Mouse (Mus musculus): ENCODE data around the gene Il27. TPM values are rescaled to one million over a fixed set of nuclear protein-coding genes. Genes with fewer than 3 reads are reported as not detected.
A peak's percentile ranks its signal among the peaks of the same experiment; 100 is the strongest.

Gene Il27
- polyA plus RNA-seq, 1 experiment: not detected

GRCm38 (mm10) chr7:126585717-126586116, 9.0 kb downstream of the Il27 start, which contains the start of gene Cln3:
Gene Cln3, minus strand, starts transcription at chr7:126585817.
- no peak for TF ChIP-seq POLR2A (IDR thresholded peaks at IDR 0.05; ENCODE audit: extremely low read depth, insufficient read depth, low read length)
- no peak for TF ChIP-seq CTCF (IDR thresholded peaks at IDR 0.05; ENCODE audit: extremely low read depth, insufficient read depth, low read length)
- Histone ChIP-seq H3K4me1 (ENCODE audit: control insufficient read depth, insufficient read depth, low read length) (no peaks in the 10 kb centered on the region), H3K4me3 (ENCODE audit: insufficient read depth, low read length) (no peak within 1 kb of the TSS)

GRCm38 (mm10) chr7:126584506-126584977, 10.2 kb downstream of the Il27 start, which contains the start of gene Apobr:
Gene Apobr, plus strand, starts transcription at chr7:126584942.
- TF ChIP-seq CTCF (IDR thresholded peaks at IDR 0.05; ENCODE audit: extremely low read depth, insufficient read depth, low read length) (no peak), POLR2A (IDR thresholded peaks at IDR 0.05; ENCODE audit: extremely low read depth, insufficient read depth, low read length) (no peak)
- H3K4me3 ChIP-seq (ENCODE audit: insufficient read depth, low read length): no peak within 1 kb of the TSS; the same call in 1 of the 2 replicates
- no peak within 1 kb of the TSS for H3K27ac ChIP-seq (ENCODE audit: insufficient read depth, low read length)
- H3K4me1 ChIP-seq (ENCODE audit: control insufficient read depth, insufficient read depth, low read length): no peaks in the 10 kb centered on the region

More at GRCm38 (mm10) chr7:126585717-126586116, 9.0 kb downstream of the Il27 start, which contains the start of gene Cln3:
- H3K27ac ChIP-seq (ENCODE audit: insufficient read depth, low read length): no peak within 1 kb of the TSS

DNA sequence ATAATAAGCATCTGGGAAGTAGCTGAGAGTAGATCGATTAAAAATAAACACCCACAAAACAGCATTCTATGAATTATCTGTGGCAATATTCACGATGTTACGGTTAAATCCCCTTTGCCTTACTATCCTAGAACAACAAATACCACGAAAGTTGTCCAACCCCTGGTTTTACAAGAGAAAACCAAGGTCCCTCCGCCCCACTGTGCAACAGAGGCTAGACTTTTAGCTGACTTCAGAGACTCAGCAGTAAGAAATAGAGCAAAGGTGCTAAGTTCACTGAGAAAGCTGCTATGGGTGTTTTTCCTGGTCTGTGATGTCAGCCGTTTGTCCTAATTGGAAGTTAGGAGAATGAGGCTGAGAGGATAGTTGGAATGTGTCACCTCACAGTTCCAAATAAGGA, 11.0 kb downstream of the Il27 start:
- TF ChIP-seq POLR2A (IDR thresholded peaks at IDR 0.05; ENCODE audit: extremely low read depth, insufficient read depth, low read length) (no peak), CTCF (IDR thresholded peaks at IDR 0.05; ENCODE audit: extremely low read depth, insufficient read depth, low read length) (no peak)
- Histone ChIP-seq H3K4me3 (ENCODE audit: insufficient read depth, low read length) (peak overlapping the region; percentile 42), H3K4me1 (ENCODE audit: control insufficient read depth, insufficient read depth, low read length) (no peaks in the 10 kb centered on the region), H3K27ac (ENCODE audit: insufficient read depth, low read length) (no peak overlapping the region)

GRCm38 (mm10) chr7:126583251-126583709, 11.5 kb downstream of the Il27 start:
- peak; percentile 27; the same call in 1 of the 2 replicates for TF ChIP-seq POLR2A (IDR thresholded peaks at IDR 0.05; ENCODE audit: extremely low read depth, insufficient read depth, low read length)
- no peak for TF ChIP-seq CTCF (IDR thresholded peaks at IDR 0.05; ENCODE audit: extremely low read depth, insufficient read depth, low read length)
- peak overlapping the region; percentile 7; the same call in 1 of the 2 replicates for H3K27ac ChIP-seq (ENCODE audit: insufficient read depth, low read length)
- H3K4me3 ChIP-seq (ENCODE audit: insufficient read depth, low read length): peak overlapping the region; percentile 42
- no peaks in the 10 kb centered on the region for H3K4me1 ChIP-seq (ENCODE audit: control insufficient read depth, insufficient read depth, low read length)

DNA sequence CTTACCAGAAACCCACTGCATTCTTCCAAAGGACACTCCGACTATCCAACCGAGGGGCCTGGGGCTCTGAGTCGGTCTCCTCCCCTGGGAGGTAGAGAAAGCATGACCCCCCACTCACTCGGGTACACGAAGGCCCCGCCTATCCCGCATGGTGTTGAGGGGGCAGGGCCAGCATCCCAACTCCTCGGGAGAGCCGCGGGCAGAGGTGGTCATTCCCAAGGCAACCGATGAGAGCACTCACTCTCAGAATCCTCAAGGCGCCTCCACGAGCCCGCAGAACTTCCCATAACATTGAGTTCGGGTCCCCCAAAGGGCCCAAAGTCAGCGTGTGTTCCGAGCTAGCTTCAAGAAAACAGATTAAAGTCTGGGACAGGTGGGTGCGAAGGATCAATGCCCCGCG, 12.0 kb downstream of the Il27 start:
- TF ChIP-seq CTCF (IDR thresholded peaks at IDR 0.05; ENCODE audit: extremely low read depth, insufficient read depth, low read length) (no peak), POLR2A (IDR thresholded peaks at IDR 0.05; ENCODE audit: extremely low read depth, insufficient read depth, low read length) (no peak)
- peak overlapping the region; percentile 42 for H3K4me3 ChIP-seq (ENCODE audit: insufficient read depth, low read length)
- no peaks in the 10 kb centered on the region for H3K4me1 ChIP-seq (ENCODE audit: control insufficient read depth, insufficient read depth, low read length)
- no peak overlapping the region for H3K27ac ChIP-seq (ENCODE audit: insufficient read depth, low read length)

DNA sequence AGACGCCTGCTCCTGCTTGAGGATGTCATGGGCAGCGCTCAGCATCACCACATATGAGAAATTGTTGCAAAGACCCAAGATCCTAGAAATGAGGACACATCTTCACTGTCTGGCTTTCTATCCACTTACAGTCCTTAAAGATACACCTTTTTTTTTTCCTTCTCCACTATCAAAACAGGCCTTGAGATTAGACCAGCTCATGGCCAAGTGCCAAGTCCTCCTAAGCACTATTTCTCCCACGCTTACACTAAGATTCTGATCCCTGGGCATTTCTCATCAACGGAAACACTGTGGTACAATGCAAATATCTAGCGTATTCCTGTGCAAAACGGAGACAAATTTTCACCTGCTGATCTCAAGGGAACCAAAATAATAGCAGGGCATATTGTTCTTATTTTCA, 13.1 kb downstream of the Il27 start:
- TF ChIP-seq POLR2A (IDR thresholded peaks at IDR 0.05; ENCODE audit: extremely low read depth, insufficient read depth, low read length): no peak
- no peak for TF ChIP-seq CTCF (IDR thresholded peaks at IDR 0.05; ENCODE audit: extremely low read depth, insufficient read depth, low read length)
- Histone ChIP-seq H3K4me3 (ENCODE audit: insufficient read depth, low read length) (no peak overlapping the region), H3K27ac (ENCODE audit: insufficient read depth, low read length) (no peak overlapping the region), H3K4me1 (ENCODE audit: control insufficient read depth, insufficient read depth, low read length) (no peaks in the 10 kb centered on the region)

GRCm38 (mm10) chr7:126579172-126579571, 15.6 kb downstream of the Il27 start:
- Histone ChIP-seq H3K27ac (ENCODE audit: insufficient read depth, low read length) (no peak overlapping the region), H3K4me3 (ENCODE audit: insufficient read depth, low read length) (no peak overlapping the region), H3K4me1 (ENCODE audit: control insufficient read depth, insufficient read depth, low read length) (no peaks in the 10 kb centered on the region)
- TF ChIP-seq POLR2A (IDR thresholded peaks at IDR 0.05; ENCODE audit: extremely low read depth, insufficient read depth, low read length): no peak
- peak; percentile 49 for TF ChIP-seq CTCF (IDR thresholded peaks at IDR 0.05; ENCODE audit: extremely low read depth, insufficient read depth, low read length)

DNA sequence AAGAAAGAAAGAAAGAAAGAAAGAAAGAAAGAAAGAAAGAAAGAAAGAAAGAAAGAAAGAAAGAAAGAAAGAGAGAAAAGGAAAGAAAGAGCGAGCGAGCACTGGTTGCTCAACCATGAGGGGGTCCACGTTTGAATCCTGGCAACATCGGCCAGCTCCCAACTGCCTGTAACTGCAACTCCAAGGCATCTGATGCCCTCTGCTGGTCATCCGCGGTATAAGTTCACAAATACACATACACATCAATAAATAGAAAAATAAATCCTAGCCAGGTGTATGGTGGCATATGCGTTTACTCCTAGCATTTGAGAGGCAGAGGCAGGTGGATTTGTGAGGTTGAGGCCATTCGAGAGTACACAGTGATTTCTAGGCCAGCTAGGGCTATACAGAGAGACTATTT, 17.8 kb downstream of the Il27 start:
- peak; percentile 48 for TF ChIP-seq CTCF (IDR thresholded peaks at IDR 0.05; ENCODE audit: extremely low read depth, insufficient read depth, low read length)
- TF ChIP-seq POLR2A (IDR thresholded peaks at IDR 0.05; ENCODE audit: extremely low read depth, insufficient read depth, low read length): no peak
- Histone ChIP-seq H3K27ac (ENCODE audit: insufficient read depth, low read length) (no peak overlapping the region), H3K4me1 (ENCODE audit: control insufficient read depth, insufficient read depth, low read length) (no peaks in the 10 kb centered on the region), H3K4me3 (ENCODE audit: insufficient read depth, low read length) (no peak overlapping the region)

GRCm38 (mm10) chr7:126566094-126566765, 28.5 kb downstream of the Il27 start, which contains the start of gene Eif3c:
Gene Eif3c, minus strand, starts transcription at chr7:126566411.
- Histone ChIP-seq H3K27ac (ENCODE audit: insufficient read depth, low read length) (no peak within 1 kb of the TSS), H3K4me1 (ENCODE audit: control insufficient read depth, insufficient read depth, low read length) (no peaks in the 10 kb centered on the region), H3K4me3 (ENCODE audit: insufficient read depth, low read length) (peak within 1 kb of the TSS; percentile 67)
- TF ChIP-seq CTCF (IDR thresholded peaks at IDR 0.05; ENCODE audit: extremely low read depth, insufficient read depth, low read length) (no peak), POLR2A (IDR thresholded peaks at IDR 0.05; ENCODE audit: extremely low read depth, insufficient read depth, low read length) (peak; percentile 86)

- TF ChIP-seq CTCF (IDR thresholded peaks at IDR 0.05; ENCODE audit: extremely low read depth, insufficient read depth, low read length): no peak
- no peak for TF ChIP-seq POLR2A (IDR thresholded peaks at IDR 0.05; ENCODE audit: extremely low read depth, insufficient read depth, low read length)
- Histone ChIP-seq H3K4me1 (ENCODE audit: control insufficient read depth, insufficient read depth, low read length) (no peaks in the 10 kb centered on the region), H3K27ac (ENCODE audit: insufficient read depth, low read length) (no peak overlapping the region), H3K4me3 (ENCODE audit: insufficient read depth, low read length) (peak overlapping the region; percentile 67)
These were observed 29.0 kb downstream of the Il27 start for GRCm38 (mm10) chr7:126565693-126566092.
